Mouse (Mus musculus): Measurements from ENCODE around the gene Cenpv.
"Not testable (repeated sequence)": the region's sequence is repeated elsewhere in the genome, so short reads cannot be mapped to it uniquely, and the experiment has no call there.

Cenpv gene

DNA sequence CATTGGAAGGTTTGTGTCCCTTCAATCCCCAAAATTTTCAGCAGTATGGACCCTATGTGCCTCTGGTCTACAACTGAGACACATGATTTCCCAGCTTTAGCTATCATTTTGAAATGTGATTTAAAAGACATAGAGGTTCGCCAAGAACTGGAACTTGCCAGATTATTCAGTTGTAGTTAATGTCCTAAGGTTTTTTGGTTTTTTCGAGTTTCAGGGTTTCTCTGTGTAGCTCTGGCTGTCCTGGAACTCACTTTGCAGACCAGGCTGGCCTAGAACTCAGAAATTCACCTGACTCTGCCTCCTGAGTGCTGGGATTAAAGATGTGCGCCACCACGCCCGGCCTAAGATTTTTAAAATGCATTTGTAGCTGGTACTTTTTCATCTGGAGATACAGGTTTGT is 14.6 kb upstream of the Cenpv start:
- DNase-seq (ENCODE audit: low spot score): no peak

DNA sequence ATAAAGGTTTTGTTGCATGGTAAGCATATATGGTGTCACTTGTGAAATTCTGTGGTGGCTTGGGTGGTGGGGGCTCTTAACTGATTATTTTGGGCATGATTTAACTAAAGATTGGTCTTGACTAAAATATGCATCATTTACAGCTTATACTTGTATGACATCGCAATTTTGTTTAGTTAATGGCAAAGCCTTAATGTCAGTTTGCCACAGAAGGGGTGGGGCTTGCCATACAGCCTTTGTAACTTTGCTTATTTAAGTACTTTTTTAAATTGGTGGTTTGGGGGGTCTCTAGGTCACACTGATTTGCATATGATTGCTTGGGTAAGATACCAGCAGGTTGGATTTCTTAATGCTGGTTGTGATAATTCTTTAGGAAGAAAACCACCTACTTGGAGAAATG is 14.1 kb upstream of the Cenpv start:
- no peak for DNase-seq (ENCODE audit: low spot score)

DNA sequence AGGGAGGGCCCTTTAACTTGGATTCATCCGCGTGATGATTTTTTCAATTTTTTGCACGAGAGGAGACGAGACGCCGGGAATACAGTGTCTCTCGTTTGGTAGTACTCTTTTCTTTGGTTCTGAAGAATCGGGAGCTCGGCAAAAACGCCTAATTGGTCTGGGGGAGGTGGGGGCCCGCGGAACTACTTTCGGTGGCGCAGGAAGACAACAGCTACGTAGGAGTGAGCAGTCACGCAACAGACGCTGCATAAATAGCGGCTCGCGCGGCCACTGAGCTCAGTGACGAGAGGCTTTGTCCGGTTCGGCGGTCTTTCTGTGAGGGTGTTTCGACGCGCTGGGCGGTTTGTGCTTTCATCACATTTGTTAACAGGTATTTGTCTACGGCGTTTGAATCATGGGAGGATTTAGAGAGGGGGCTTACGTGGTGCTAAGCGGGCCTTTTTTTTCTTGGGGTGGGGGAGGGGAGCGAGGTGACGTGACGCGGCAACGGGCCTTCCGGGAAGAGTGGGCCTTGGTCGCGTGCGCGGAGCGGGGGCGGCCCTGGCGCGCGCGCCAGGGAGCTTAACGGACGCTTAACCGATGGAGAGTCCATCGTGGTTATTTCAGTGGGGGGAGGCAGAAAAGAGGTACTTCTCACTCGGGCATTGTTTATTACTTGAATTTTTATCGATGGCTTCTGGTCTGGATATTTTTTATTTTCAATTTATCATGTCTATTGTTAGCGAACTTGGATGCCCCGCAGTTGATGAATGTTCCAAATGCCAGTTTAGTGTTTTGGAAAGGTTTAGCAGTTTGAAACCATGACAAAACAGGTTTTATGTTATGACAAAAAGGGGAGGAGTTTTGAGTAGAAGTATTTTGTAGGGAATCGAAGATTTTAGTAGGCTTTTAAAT is 12.4 kb upstream of the Cenpv start:
- peak; percentile 81 for DNase-seq (ENCODE audit: low spot score)

DNA sequence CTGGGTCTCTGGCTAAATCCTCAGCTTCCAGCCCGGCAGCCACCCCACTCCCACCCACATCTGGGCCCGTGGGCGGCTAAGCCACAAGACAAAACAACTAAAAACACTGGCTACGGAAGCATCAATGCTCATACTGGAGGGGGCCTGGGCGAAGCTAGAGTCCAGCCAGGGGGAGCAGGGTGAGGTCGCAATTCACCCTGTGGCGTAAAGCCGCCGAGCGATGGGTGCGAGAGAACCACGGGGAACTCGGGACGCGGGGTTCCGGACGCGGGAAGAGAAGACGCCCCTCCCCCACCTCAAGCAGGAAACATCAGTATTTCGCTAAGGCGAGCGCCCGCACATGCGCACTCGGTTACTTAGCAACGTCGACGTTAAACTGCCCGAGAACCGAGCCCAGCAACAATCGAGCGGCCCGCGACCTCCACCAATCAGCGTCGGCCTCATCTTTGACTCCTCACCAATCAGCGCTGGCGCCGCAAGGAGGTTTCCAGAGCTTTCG is 11.7 kb upstream of the Cenpv start, which contains the start of gene Ubb:
Gene Ubb (plus strand): TSS at position 445 of the 499 bp plus-strand sequence.
- peak; percentile 99 for DNase-seq (ENCODE audit: low spot score)

DNA sequence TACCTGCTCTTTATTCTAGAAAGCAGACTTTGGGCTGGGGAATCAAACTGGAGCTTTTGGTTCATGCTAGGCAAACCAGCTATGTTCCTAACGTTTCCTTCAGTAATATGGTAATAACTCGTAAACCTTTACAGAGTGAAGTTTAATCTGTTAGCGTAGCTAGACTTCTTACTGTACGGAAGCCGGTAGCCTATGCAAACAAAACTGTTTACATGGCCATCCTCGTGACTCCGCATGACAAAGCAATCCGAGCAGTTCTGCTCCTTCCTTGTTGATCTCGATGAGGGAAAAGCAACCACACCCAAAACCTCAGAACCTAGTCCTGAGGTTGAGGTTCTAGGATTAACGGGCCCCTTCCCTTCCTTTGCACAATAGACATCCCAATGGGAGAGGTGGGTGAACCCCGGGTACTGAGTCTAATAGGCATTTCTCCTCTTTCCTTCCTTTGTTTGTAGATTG is 11.2 kb upstream of the Cenpv start:
- DNase-seq (ENCODE audit: low spot score): peak; percentile 43

DNA sequence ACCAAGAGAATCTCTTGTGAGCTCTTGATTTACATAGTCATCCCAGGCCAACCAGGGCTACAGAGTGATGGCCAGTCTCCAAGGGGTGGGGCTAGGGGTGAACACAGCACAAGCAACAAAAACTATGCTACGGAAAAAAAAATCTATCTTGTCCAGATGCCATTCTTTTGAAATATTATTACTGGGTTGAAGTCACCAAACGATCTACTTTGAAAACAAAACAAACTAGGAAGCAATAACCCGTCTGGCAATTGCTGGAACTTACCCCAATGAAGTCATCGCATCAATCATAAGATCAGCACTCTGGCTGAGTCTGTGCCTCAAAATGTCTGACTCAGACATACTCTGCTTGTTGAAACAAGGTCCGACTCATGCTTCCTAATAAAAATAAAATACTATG is 10.7 kb upstream of the Cenpv start:
- DNase-seq (ENCODE audit: low spot score): peak; percentile 59

DNA sequence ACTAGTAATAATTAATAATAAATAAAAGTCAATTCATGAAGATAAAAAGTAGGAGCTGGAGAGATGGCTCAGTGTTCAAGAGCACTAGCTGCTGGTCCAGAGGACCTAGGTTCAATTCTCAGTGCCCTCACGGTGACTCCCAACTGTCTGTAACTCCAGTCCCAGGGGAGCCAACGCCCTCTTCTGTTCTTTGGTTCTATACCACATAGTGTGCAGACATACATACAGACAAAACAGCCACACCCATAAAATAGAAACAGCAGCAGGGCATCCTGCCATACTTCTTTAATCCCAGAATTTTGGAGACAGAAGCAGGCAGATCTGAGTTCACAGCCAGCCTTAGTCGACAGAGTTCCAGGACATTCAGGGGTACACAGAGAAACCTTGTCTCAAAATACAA is 4.9 kb upstream of the Cenpv start:
- DNase-seq (ENCODE audit: low spot score): no peak

DNA sequence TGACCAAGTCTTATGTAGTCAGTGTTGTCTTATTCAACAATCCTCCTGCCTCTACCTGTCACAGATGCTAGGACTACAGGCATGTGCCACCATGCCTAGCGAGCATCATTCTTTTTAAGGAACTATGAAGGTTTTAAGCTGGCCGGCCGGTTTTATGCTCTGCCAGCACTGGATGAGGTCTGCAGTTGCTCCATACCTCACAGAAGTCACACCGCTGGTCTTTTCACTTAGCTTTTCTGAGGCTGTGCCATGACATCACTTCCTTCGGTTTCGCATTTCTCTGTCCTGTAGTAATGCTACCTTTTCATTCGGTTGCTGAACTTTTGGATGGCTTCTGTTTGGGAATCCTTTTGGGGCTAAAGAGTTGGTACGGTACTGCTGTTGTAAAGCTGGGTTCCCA is 2.5 kb upstream of the Cenpv start:
- no peak for DNase-seq (ENCODE audit: low spot score)

DNA sequence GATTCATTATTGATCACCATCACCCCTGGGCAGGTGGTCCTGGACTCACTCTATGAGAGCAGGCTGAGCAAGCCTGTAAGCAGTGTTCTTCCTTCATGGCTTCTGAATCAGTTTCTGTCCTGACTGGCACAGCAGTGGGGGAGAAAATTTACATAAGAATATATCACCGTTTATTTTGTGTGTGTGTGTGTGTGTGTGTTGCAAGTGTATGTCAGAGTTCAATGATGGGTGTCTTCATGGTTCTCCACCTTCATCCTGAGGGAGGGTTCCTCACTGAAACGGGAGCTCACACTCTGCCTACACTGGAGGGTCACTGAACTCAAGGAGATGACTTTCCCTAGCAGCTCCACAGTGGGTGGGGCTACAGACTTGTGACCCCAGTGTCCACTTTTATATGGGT is 1.9 kb upstream of the Cenpv start:
- DNase-seq (ENCODE audit: low spot score): no peak

DNA sequence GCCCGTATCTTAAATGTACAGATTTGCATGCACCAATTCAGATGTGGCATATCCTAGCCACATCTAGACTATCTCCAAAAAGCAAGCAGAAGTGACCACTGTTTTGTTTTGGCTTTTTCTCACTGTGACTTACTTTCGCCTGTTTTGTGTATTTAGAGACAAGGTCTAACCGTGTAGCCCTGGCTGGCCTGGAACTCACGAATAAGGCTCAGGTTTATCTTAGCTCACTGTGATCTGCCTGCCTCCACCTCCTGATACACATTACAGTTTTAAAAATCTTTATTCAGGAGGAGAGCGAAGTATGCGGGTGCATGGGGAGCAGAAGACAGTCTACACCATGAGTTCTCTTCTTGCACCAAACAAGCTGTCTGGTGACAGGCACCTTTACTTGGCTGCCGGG is 1.1 kb upstream of the Cenpv start:
- DNase-seq (ENCODE audit: low spot score): no peak

DNA sequence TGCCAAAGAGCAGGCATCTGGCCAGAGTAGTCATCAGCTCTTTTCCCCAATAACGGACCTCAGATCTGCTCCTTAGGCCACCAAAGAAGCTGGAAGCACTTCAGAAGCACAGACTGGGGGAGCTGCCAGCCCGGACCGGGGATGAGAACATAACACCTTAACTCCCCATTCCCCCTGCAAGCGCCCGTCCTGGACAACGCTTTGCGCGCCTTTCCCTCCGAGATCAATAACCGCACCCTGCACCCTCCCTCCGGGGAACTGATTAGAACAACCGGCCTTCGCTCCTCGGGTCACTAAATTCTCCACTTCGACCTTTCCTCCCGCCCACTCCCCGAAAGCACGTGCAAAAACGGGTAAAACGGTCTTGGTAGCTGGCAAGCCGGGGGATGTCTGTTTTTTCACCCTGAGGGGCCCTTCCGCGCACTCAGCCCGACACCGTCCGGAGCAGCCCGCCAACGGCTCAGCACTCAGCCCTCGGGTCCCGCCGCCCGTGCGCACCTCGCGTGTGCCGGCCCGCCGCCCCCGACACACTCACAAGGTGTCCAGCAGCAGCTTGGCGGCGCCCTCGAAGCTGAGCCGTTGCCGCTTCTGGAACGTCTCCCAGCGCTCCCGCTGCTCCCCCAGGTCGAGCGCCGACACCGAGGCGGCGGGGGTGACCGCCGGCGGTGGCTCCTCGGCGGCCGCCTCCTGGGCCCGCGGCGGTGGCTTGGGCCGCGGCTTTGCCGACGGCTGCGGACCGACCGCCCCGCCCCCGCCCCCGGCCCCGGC is 556 bp downstream of the Cenpv start:
- DNase-seq (ENCODE audit: low spot score): no peak

DNA sequence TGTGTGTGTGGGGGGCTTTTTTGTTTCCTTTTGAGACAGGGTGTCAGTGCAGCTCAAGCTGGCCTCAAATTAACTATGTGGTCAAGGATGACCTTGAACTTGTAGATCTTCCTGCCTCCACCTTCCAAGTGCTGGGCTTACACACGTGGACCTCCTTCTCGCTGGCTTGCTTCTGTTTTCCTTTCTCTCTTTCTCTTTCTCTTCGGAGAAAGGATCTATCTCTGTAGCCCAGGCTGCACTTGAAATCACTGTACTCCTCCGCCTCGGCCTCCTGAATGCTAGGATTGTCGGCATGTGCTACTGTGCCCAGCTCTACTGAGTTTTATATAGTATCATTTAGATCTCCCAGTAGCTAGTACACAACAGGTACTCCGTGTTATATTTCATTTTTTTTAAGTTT is 1.5 kb downstream of the Cenpv start:
- DNase-seq (ENCODE audit: low spot score): no peak

DNA sequence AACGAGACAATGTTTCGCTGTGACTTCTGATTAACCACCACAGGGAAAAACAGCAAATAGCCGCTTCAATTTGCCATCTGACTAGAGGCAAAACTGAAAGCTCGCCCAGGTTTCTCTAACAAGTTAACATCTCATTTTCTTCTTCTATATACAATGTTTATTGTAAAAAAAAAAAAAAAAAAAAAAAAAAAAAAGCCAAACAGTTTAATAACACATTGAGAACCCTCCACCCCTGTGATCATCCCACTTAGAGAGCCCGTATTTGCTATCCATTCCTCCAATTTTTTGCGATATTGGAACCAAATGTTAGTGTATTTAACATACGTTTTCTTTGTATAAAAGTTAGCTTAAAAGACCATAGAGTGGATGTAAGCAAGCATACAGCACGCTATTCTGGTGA is 2.0 kb downstream of the Cenpv start:
- no peak for DNase-seq (ENCODE audit: low spot score)

DNA sequence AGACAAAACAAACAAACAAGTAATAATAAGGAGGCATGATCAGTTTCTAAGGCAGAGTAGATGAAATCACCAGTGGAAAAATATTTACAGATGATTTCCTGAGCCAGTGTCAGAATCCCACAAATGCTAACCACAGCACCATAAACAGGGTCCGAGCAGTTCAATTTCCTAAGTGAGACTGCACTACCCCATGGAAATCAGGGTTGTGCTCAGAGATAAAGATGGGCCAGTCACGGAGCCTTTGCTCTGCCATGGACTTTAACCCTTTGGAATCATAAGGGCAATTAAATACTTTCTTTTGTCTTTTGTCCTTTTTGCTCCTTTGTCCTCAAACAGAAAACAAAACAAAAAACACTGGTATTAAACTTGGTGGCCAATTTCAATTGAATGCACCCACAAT is 16.8 kb downstream of the Cenpv start:
- no peak for DNase-seq (ENCODE audit: low spot score)

DNA sequence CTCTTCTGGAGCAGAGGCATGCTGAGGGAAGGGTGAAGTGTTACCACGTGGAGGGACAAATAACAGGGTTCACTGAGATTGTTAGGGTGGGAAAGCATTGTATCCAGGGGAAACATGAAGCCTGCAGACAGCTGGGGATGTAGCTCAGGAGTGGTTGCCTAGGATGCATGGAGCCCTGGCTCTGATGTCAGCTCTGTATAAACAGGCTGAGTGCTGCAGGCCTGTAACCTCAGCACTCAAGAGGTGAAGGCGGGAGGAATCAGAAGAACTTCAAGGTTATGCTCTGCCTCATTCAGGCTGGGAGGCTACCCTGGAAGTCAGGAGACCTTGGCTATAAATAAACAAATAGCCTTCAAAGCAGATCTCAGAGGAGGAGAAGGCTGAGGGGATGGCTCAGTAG is 20.1 kb downstream of the Cenpv start:
- no peak for DNase-seq (ENCODE audit: low spot score)

DNA sequence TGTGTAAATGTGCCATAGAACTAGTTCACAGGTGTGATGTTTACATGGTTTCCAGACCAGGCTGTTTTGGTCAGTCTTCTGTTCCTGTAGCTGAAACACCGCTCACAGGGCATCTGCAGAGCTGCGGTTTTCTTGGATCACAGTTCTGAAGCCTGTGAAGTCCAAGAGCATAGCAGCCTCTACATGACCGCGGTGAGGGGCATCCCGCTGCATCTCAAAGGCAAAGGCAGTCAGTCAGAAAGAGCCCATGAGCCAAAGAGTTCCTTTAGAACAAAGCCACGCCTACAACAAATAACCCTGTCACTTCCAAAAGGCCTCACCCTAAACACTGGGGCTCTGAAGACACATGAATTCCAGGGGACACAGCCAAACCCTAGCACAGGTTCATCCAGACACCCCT is 25.8 kb downstream of the Cenpv start:
- no peak for DNase-seq (ENCODE audit: low spot score)

DNA sequence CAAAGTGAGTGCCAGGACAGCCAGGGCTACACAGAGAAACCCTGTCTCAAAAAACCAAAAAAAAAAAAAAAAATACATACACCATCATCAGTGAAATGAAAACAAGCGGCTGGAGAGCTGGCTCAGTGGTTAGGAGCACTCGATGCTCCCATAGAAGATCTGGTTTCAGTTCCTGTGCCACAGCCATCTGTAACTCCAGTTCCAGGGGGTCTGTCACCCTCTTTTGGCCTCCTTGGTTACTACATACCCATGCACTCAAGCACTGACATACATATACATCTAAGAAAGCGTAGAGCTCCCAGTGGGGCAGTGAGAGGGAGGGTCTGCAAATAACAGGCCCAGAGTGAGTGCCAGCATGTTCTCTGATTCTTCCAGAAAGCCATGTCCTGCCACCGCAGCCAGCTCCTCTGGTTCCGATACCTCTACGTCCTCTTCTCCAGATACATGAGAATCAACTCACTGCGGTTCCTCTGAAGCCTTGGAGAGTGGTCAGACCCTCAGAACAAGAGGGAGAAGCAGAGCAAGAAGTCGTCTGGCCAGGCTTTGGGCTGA is 26.5 kb downstream of the Cenpv start:
- DNase-seq (ENCODE audit: low spot score): no peak

DNA sequence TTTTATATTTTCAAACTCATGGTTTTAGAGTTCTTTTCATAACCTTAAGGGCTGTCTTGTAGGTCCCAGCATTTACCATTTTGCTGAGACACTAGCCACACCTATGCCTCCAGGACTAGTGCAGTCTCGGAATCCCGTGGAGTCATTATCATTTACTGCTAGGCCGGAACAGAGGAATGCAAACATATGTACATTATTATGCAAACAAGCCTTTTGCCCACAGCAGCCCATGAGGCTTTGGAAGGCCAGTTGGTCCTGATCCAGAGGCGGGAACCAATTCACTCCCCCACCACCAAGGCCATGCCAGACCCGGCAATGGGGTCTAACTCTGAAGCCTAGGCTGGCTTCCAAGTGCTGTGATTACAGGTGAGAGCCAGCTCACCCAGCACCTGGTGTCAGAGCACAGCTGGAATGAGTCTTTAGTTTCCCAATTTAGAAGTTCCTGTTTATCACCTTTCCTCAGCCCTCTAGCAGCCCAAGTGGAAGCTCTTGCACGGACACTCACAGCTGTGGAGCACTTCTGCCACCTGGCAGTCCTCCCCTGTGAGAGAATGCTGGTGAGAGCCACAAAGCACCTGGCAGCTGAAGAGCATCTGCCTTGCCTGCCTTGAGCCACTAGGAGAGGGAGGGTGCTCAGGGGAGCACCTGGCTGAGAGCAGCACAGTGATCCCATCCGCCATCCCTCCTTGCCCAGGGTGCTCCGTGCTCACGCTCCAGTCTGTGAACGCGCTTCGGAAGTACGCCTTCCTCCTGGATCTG is 27.4 kb downstream of the Cenpv start:
- DNase-seq (ENCODE audit: low spot score): no peak

DNA sequence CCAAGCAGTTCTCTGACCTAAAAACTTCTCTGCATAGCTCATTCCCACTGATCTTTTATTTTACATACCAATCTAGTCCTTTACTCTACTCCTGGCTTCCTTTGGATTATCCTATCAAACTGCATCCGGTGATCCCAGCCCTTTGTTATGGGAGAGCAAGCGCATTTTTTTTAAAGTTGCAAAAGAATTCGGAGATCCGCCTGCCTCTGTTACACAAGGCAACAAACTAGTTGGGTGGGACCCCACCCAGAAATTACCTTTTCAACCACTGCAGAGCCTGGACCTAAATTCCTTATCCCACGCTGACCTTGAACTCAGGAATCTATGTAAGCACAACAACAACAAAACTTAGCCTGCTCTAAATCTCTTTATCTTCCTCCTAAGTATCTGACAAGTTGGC is 28.1 kb downstream of the Cenpv start:
- no peak for DNase-seq (ENCODE audit: low spot score)

DNA sequence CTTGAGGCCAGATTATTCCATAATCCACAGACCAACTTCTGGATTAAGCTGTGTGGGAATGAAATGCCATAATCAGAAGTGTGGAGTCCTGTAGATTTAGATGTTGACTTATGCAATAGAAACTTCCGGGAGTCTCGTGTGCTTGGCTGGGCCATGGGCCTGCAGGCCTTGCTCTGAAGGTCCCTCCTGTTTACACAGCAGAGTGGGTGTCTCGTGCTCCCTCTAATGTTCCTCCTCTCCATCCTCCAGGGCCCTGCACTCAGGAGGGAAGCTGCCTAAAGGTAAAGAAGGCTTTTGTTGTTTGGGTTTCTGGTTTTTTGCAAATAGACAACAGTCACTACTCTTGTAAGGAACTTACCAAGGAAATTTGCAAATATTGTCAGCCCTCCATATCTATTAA is 29.5 kb downstream of the Cenpv start:
- no peak for DNase-seq (ENCODE audit: low spot score)

DNA sequence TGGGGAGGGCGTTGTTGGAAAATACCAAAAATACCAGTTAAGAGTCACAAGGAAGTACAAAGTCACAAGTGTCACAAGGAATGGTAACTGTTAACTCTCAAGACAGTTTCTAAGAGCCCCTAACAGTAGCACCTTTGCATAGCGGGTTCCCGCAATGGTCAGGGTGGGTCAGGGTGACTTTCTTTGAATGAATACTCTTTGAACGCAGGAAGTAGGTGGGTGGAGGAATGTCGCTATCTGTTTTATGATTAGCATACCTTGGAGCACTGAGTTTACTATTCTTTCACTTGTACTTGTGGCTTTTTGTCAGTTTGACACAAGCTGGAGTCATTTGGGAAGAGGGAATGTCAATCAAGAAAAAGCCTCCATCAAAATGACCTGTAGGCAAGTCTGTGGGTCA is 30.2 kb downstream of the Cenpv start:
- not testable (repeated sequence) for DNase-seq (ENCODE audit: low spot score)

DNA sequence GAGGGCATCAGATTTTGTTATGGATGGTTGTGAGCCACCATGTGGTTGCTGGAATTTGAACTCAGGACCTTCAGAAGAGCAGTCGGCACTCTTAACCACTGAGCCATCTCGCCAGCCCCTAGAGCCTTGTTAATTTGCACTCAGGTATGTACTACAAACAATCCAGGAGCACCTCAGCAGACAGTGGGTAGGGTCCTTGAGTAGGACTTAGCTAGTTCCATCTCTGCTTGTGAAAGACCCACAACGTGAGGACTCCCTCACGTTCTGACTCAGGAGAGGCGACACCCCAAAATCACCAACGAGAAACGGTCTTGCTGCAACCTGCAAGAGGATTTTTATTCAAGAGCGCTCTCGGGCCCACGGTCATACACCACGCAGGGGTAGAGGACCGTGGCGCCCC is 30.7 kb downstream of the Cenpv start:
- DNase-seq (ENCODE audit: low spot score): not testable (repeated sequence)

Measured in left cerebral cortex, adult 11 months (tissue).